Mouse (Mus musculus): ENCODE measurements around the gene Icam4.

Icam4 gene

DNA sequence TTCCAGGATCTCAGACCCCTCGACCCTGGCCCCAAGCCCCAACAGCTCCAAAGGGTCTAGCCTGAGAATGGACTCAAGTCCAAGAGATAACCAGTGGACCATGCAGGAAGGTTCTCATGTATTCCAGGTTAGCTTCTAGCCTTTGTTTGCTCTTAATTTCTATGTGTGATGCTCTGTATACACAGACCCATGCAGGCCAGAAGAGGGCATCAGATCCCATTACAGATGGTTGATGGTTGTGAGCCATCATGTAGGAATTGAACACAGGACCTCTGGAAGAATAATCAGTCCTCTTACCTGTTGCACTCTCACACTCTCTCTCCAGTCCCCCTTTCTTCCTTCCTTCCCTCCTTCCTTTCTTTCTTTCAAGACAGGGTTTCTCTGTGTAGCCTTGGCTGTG is 16.8 kb upstream of the Icam4 start:
- DNase-seq = no peak

DNA sequence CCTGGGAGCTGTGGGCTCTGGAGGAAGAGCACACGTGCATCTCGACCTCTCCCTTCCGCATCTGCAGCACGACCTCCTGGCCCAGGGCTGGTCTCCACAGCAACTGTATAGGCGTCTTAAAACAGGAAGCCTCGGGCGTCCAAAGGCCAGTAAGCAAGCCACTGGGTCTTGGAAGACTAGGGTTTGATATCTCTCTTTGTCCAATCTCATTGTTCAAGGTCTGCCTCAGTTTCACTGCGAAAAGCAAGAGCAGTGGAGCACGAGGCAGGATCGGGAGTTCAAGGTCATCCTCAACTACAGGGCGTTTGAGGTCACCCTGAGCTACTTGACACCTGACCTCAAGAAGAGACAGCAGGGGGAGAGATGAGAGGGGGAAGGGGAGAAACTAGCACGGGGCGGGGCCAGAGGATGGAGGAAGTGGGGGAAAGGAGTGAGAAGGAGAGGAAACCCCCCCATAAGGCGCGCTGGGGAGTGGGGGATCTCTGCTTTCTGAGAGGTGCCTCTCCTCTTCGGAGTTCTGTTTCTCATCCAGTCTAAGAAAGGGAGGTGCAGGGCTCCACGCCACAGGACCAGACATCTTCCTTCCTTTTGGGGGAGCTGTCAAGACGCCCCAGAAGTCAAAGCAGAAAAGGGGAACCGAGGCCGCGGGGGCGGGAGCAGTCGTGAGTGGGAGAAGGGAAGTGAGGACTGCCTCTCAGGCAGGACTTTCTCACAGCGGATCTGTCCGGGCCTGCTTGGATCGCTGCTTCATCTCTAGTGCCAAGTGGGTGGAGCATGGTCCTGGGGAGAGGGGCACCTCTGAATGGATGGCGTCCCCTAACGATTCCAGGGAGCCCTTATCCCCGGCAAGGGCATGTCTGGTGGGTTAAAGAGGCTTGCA is 14.2 kb upstream of the Icam4 start:
- peak; percentile 81 to 83 for DNase-seq

GRCm38 (mm10) chr9:21015571-21016130 is 13.5 kb upstream of the Icam4 start, which contains the start of gene Icam1:
TSS of gene Icam1 (plus strand) at chr9:21015985.
- peak; percentile 89 to 90 for DNase-seq

DNA sequence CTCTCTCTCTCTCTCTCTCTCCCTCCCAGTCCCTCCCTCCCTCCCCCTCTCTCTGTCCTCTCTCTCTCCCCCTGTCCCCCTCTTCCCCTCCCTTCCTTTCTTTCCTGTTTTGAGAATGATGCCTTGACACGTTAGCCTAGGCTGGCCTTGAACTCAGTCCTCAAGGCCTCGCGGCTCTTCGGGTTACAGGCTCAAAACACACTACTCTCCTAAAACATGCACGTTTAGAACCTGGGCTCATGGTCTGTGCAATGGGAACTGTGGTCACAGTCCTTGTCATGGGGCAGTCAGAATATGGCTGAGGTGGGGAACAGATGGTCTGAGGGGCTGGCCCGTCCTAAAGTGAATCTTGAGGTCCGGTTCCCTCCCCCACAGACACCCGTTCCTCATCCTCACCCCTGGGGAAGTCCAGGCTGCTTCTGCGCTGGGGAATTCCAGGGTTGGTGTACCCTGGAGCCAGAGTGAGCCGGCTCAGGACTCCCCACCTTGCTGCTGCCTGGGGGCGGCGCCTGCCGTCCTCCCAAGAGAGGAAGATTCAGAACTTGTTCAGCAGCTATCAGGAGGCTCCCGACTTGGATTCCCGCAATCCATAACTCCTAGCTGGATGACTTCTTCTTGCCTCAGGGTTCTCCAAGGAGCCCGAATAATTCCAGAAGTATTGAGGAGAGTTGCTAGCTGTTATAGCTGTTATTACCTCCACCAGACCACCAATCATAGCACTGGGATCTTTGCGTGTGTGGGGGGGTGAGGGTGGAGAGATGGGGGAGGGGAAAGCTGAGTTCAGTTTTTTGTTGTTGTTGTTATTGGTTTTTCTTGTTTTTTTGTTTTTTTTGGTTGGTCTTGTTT is 12.6 kb upstream of the Icam4 start:
- peak in 1 of 2 experiments; percentile 49 for DNase-seq

GRCm38 (mm10) chr9:21017177-21017575 is 12.0 kb upstream of the Icam4 start:
- peak in 1 of 2 experiments; percentile 38 for DNase-seq

DNA sequence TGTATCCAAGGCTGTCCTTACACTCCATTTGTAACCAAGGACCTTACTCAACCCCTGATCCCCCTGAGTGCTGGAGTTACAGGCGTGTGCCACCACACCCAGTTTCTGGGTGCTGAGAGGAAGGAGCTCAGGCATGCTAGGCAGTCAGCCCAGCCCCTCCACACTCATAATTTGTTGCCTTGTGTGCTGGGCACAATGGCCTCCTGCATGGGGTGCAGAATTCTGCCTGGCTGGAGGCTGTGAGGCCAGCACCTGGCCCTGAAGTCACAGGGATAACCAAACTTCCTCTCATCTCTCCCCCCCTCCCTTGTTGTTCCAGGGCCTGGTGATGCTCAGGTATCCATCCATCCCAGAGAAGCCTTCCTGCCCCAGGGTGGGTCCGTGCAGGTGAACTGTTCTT is 10.6 kb upstream of the Icam4 start:
- peak in 1 of 2 experiments; percentile 42 for DNase-seq

DNA sequence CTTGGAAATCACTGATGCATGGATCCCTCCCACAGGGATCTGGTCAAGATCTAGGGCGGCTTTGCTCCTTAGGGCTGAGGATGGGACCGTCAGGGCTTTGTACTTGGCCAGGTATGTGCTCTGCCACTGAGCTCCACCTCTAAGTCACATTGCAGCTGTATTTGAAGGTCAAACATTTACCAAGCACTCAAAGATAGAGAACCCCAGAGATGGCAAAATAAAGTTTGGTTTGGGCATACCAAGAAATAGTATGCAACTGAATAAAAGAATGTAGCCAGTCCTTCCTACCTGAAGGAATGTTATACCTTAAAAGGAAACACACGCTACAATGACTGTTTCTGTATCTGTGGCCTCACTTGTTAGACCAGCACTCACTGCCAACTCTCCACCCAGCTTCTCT is 7.8 kb upstream of the Icam4 start:
- DNase-seq = no peak

DNA sequence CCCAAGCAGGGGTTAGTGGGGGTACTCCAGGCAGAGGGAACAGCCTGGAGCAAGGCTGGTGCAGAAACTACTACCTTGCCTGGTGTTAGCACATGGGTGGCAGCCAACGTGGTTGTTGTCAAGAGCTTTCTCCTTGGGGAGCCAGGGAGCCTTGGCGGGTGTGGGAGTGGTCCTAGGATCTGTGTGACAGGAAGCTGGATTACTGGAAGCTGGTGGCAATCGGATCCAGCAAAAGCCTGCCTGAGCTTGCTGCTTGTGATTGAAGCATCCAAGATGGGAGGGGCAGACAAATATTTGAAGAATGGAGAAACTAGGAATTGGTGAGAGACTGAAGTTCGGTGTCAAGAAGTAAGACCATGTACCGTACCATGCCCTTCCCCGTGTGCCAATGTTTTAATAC is 6.9 kb upstream of the Icam4 start:
- peak in 1 of 2 experiments; percentile 71 for DNase-seq

- DNase-seq = no peak
Observed at GRCm38 (mm10) chr9:21022726-21023125, 6.4 kb upstream of the Icam4 start.

- peak; percentile 74 to 85 for DNase-seq
Observed at GRCm38 (mm10) chr9:21025258-21025810, 3.8 kb upstream of the Icam4 start.

- peak in 1 of 2 experiments; percentile 44 for DNase-seq
Observed at GRCm38 (mm10) chr9:21026849-21027248, 2.3 kb upstream of the Icam4 start.

- no peak for DNase-seq
Observed at GRCm38 (mm10) chr9:21027774-21028290, 1.3 kb upstream of the Icam4 start.

- DNase-seq = no peak
Observed at GRCm38 (mm10) chr9:21028560-21029110, 538 bp upstream of the Icam4 start.

GRCm38 (mm10) chr9:21030055-21030600 is 955 bp downstream of the Icam4 start:
- peak in 1 of 2 experiments; percentile 32 for DNase-seq

GRCm38 (mm10) chr9:21030781-21031250 is 1.6 kb downstream of the Icam4 start:
- DNase-seq = peak; percentile 91 to 92

GRCm38 (mm10) chr9:21031251-21031895 is 2.2 kb downstream of the Icam4 start:
- peak; percentile 75 to 79 for DNase-seq

DNA sequence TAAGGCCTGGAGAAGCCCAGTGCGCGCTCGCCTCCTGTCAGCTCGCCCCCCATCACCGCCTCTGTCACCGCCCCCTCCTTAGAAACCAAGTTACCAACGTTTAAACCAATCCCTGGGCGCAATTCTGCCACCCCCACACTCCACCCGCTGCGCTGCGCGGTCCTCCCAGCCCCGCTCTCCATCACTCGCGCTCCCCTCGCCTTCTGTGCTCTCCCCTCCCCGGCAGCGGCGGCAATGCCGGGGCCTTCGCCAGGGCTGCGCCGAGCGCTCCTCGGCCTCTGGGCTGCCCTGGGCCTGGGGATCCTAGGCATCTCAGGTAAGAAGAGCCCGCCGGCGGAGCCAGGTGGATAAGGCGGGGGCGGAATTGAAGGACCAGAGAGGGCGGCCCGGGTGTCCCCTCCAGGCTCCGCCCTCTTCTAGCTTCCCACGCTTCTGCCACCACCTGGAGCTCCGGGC is 2.8 kb downstream of the Icam4 start, which contains the start of gene Icam5:
Gene Icam5, plus strand, starts transcription at position 178 of the 456 bp plus-strand sequence.
- DNase-seq = no peak

DNA sequence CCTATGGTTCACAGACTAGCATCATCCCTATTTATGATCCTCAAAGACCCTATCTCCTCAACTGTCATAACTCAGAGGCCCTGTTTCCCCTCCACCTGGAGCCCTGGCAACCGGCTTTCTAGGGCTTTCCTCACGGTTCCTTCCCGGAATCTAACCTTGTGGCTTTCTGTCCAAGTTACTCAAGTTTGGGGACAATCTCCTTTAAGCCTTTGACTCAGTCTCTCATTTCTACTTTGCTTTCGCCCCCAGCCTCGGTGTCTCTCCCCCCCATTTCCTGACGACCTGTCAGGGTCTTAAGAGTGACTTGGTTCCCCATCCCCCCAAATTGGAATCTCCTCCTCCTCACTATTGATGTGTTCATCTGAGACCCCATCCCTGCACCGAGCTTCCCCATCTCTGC is 3.3 kb downstream of the Icam4 start:
- no peak for DNase-seq

DNA sequence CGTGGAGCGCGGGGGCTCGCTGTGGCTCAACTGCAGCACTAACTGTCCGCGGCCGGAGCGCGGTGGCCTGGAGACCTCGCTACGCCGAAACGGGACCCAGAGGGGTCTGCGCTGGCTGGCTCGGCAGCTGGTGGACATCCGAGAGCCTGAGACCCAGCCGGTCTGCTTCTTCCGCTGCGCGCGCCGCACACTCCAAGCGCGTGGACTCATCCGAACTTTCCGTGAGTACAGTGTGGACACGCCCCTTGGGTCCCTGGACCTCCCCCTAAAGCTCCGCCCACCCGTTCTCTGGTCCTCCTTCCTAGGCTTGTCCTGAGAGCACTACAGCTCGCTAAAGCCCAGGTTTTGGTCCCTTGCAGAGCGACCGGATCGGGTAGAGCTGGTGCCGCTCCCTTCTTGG is 4.0 kb downstream of the Icam4 start:
- peak; percentile 88 to 92 for DNase-seq

DNA sequence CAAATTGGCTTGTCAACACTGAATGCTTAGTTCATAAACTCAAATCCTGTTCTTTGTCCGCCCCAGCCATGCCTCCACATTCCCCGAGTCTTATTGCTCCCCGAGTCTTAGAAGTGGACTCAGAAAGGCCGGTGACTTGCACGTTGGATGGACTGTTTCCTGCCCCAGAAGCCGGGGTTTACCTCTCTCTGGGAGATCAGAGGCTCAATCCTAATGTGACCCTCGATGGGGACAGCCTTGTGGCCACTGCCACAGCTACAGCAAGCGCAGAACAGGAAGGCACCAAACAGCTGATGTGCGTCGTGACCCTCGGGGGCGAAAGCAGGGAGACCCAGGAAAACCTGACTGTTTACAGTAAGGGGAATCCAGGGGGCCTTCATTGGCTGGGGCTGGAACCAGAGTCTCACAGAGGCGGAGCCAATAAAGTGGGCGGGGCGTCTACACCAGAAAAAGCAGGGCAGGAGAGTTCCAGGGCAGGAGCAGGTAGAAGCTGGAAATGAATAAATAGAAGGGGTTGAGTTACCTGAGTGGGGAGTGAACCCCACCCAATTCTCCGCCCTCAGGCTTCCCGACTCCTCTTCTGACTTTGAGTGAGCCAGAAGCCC is 5.4 kb downstream of the Icam4 start:
- no peak for DNase-seq

- no peak for DNase-seq
Observed at GRCm38 (mm10) chr9:21035586-21035985, 6.4 kb downstream of the Icam4 start.
